Mouse (Mus musculus) spleen, postnatal 4 days (tissue): ENCODE measurements around the gene Rfx8.

Experiments used
- DNase-seq, 2 experiments: peaks; one replicate each; pipeline ENCODE4 v3.0.0; 2022; ENCODE audit warnings: low spot score in 2 of 2

Rfx8 gene

DNA sequence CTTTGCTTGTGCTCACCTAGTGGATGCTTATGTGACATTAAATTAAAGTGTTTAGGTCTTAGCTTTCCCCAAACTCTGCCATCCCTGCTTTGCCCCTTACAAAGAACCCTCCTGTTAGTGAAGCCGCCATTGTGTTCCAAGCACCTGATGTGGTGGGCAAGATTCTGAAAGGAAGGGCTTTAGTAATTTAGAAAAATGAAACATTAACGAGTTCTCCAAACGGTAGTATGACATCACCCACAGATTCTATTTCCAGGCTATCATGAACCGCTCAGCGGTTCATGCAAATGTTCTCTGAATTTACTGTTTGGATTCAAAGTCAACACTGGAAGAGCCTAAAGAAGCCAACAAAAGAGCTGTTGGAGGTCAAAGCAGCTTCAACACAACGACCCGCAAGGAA is 72.2 kb downstream of the Rfx8 start:
- DNase-seq, result no peak

DNA sequence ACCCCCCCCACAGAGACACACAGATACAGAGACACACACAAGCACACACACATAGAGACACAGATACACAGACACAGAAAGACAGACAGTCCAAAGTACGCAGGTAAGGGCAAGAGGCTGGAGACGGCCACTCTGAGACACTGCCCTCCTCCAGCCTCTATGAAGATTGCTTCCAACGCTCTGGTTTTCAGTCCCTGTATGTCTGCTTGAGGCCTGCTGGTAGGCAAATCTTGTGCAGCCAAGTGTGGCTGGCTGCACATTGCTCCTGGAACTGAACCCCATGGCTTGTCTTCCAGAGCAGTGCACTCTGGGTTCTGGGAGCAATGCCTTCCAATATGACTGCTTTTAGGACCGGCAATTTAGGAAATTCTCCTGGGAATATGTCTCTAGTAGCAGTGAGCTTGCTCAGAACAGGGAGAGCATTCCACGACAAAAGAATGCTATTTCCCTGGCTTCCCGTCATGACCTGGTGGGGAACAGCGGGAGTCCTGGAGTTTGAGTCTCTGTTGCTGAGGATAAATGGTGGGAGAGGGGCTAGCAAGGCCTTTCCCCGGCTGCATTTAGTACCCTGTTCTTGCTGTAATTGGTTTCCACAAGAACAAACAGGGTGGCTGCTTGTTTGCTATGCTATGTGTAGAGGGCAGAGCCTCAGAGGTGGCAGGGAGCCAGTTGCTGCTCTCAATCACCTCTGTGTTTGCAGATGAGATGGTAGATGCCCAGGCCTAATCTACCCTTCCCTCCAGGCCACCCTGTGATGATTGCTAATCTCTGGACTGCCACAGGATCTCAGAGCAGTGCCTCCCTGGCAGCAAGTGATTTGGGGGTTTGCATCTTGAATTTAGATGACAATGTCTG is 74.7 kb downstream of the Rfx8 start:
- peak in 1 of 2 experiments; percentile 58 for DNase-seq

DNA sequence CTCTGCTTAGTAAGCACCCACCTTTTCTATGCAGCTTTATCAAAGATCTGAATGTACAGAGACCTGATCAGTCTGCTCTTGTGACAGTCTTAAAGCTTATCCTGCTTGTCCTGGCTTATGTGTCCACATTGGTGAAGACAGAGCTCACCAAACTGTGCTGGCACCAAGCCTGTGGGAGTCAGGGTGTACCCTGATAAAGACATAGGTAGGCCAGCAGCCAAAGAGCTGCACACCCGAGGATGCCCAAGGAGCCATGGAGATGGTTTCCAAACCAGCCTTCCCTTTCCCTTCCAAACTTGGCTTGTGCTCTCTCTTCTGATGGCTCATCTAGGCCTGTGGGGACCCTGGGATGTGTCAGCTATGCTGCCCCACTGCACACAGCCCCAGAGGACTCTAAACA is 76.5 kb downstream of the Rfx8 start:
- peak; percentile 42 to 62 for DNase-seq

DNA sequence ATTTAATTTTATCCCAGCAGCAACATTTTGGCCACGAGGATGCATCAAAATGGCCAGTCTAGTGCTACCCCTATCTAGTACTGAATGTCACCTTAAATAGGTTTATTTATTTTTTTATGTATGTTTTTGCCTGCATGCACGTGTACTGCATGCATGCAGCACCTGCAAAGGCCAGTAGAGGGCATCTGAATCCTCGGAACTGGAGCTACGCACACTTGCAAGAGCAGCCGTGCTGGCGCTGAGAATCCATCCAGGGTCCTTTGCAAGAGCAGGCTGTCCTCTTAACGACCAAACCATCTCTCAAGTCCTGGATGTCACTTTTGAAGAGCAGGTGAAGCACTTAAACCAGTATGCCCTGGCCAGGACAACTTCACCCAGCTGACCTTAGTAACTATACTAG is 79.1 kb downstream of the Rfx8 start:
- DNase-seq, result no peak

DNA sequence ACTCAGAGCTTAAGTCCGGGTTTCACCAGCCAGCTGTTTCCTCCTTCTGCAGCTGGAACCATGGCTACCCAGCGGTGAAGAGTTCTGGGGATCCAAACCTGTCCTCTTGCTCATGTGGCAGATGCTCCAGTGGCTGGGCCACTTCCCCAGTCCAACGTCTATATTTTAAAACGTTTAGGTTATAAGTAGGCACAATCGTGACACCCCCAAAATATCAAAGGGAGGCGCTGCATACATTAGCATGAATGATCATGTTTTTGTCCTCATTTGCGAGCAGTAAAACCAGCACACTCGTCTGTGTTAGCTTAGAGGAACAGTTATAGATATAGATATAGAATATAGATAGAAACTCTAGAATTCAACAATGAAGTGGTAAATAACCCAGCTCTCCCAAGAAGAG is 83.7 kb downstream of the Rfx8 start:
- no peak for DNase-seq

DNA sequence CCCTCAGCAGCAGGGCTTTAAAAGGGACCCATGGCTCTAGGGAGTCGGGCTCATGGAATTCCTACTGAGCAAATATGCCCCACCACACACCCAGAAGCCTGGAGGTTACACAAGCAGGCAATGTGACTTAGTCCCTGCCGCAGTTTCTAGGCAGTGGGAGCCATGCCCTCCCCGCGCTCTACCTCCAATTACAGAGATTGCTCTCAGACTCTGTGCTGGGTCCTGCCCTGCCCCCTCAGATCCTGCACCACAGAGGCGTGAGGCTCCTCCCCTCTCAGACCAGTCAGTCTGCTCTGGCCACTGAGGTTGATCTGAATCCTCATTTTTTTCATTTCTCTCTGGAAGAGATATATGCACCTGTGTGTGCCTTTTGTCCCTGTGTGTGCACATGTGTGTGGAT is 84.1 kb downstream of the Rfx8 start:
- DNase-seq, result peak in 1 of 2 experiments; percentile 54

DNA sequence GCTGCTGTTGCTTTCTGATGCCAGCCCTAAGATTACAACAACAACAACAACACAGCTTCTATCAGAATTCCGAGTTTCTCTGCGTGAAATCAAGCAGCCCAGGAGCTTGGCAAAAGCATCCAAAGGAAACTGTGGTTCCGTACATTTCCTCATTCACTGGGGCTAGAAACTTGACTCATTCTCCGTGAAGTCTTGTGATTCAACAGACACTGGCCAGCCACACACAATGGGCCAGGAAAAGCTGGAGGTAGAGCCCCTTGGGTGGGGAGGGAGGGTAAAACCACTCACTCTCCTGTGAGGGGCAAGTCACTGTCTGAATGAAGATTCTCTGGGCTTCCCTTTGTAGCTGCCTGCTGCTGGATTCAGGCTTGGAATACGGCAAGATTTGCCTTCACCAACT is 84.6 kb downstream of the Rfx8 start:
- no peak for DNase-seq

DNA sequence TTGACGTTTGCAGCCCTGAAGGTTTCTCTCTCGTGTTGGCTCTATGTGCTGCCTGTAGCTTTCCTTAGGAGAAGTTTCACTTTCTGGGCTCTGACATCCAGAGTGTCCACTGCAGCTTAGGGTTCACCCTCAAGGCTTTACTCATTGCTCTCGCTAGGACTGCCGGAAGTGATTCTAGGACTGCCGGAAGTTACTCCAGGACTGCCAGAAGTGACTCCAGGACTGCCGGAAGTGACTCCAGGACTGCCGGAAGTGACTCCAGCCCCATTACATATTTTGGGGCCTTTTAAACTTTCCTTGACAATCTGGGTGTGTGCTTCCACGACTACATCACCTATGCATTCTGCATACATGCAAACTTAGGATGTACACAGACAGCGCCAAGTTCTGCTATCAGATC is 92.2 kb downstream of the Rfx8 start:
- no peak for DNase-seq

DNA sequence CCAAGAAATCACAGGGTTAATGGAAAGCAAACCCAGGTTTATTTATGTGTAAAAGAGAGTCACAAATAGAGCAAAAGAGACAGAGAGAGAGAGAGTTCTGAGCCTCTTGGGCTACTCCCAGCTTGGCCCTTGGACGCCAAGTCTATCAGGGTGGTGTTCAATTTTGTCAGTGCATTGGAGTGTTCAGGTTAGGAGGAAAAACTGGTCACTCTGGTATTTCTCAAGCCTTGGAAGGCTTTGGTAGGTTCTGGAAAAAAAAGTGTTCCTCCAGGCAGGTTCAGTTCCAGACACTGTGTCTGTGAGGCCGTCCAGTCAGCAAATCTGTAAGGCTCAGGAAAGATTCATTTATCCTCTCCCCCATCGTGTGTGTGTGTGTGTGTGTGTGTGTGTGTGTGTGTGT is 95.3 kb downstream of the Rfx8 start:
- DNase-seq, result no peak

DNA sequence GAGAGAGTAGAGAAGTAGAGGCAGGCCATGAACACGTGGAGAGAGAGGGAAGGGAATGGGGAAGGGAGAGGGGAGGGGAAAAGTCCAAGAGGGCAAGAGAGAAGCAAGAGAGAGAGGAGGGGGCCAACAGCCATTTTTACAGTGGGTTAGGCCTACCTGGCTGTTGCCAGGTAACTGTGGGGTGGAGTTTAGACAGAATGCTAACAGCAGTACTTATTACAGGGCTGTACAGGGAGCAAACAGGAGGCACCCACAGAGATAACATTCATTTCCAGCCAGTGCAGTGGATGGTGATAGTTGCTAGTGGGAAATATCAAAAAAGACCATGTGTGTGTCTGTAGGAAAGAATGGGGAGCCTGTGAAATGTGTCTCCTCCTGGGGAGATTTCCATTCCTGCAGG is 97.1 kb downstream of the Rfx8 start:
- no peak for DNase-seq

DNA sequence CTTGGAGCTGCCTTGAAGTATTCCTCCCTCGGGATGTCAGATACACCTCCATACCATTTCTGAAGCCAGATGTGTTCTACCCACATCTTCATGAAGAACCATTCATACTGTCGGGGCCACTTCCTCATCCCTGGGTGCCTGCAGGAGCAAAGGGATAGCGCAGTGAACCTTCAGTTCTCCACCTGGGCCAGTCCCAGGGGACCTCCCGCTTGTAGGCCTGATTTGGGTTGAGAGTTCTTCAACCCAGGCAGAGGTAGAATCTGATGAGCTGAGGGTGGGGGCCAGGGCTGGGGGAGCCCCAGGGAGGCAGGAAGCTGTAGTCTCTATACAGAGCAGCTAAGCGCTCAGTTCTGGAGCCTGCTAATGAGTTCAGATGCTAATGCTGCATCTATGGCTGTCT is 97.7 kb downstream of the Rfx8 start:
- DNase-seq, result no peak

DNA sequence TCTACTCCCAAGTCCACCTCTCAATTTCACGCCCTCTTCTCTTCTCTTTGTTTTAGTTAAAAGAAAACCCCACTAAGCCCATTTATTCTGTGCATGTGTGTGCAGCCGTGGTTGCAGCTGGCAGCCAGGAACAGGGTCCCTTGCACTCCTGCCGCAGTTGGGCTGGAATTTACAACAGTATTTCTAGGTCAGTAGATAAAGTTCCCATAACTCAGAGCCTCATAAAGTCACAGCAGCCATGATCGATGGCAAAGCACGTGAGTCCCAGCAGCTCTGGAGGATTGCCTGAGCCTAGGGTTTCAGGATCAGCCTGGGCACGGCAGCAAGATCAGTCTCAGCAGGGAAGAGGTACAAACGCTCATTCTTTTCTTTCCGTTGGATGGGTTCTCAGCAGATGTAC is 102.3 kb downstream of the Rfx8 start:
- no peak for DNase-seq

DNA sequence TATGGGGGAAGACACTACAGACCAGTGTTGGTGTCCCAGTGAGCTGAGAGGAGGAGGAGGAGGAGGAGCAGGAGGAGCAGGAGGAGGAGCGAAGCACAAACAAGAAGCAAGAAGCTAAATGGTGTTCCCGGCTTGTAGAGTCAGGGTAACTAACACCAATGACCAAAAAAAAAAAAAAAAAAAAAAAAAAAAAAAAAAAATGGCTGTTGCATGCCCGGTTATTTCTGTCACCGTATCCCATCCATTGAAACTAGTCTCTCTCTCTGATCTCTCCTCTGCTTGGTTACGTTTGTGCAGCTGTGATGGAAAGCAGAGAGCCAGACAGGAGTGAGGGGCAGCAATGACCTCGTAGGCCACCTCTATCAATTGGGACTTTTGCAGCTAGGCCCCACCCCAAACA is 105.3 kb downstream of the Rfx8 start:
- no peak for DNase-seq
